Mouse (Mus musculus): Measurements from ENCODE around the gene Frmd4a.

DNA sequence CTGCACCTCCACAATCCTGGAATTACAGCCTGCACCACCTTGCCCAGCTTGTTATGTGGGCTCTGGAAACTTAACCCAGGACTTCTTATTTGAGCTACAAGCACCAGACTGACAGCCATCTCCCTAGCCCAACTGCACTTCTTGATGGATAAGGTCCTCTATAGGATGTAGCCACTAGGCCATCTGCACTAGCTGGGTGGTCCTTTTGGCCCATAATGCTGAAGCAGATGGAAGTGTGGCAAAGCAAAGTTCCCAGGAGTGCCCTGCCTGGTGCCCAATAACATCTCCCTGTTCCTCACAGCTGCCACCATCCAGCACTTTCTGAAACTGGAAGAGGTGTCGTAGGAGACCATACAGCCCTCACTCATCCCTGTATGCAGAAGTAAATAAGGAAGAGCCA lies 353.8 kb downstream of the Frmd4a start:
- TF ChIP-seq CTCF (IDR thresholded peaks at IDR 0.05; ENCODE audit: extremely low read depth, insufficient read depth, insufficient read length, insufficient replicate concordance) (no peak), POLR2A (IDR thresholded peaks at IDR 0.05; ENCODE audit: low read depth, low read length) (no peak)

All from spleen, adult 2 months (tissue).